Mouse (Mus musculus): ENCODE data around the gene 1700018B08Rik. TPM values are rescaled to one million over a fixed set of nuclear protein-coding genes. Genes with fewer than 3 reads are reported as not detected.

Gene 1700018B08Rik
- total RNA-seq, 2 experiments from 2014 or later = not detected

- DNase-seq (ENCODE audit: low spot score in 2 of 2) = peak; percentile 61 to 85
Measured at GRCm38 (mm10) chr8:121513429-121513828, 30.7 kb downstream of the 1700018B08Rik start.

DNA sequence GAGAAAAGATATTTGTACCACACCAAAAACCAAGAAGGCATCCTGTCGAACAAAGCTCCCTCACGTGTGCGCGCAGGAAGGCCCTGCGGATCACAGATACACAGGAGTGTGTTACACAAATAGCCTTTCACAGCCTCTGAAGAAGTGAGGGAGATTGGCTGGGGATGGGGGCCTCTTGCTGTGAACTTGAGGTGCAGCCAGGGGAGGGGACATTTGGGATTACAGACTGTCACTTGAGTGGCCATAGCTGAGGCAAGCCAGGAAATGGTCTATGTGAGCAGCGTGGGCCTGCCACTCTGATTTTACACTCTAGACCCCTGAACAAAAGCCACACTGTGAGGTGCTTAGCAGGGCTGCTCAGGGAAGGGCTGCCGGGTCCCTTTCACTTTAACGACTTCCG is 32.4 kb downstream of the 1700018B08Rik start:
- no peak for DNase-seq (ENCODE audit: low spot score in 2 of 2)

DNA sequence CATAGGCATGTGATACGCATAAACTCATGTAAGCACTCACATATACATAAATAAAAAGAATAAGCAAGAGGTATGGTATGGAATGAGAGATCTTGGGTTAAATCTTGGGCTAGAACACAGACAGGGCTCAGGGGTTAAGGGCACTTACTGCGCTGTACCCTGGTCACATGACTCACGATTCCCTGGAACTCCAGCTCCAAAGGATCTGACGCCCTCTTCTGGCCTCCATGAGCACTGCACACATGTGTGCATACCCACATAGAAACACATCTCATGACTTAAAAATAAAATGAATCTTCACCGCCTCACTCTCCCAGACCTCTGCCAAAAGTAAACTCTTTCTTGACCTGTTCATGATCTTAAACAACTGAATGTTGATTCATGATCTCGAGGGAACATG is 46.5 kb downstream of the 1700018B08Rik start:
- DNase-seq (ENCODE audit: low spot score in 2 of 2) = no peak

- DNase-seq (ENCODE audit: low spot score in 2 of 2) = no peak
Measured at GRCm38 (mm10) chr8:121491633-121492032, 52.5 kb downstream of the 1700018B08Rik start.

GRCm38 (mm10) chr8:121484072-121484782 is 59.9 kb downstream of the 1700018B08Rik start:
- no peak for DNase-seq (ENCODE audit: low spot score in 2 of 2)

Other genes starting within 250 kb of the 1700018B08Rik start
- 100 to 1,000 TPM; 114 to 119 TPM for gene Fbxo31, start 34.5 kb upstream of the 1700018B08Rik start, total RNA-seq (2021)
- 100 to 1,000 TPM; 166 to 181 TPM for gene Map1lc3b, start 46.0 kb upstream of the 1700018B08Rik start, total RNA-seq (2021)
- 10 to 100 TPM; 88.8 to 90.1 TPM for gene Zcchc14, start 108.6 kb upstream of the 1700018B08Rik start, total RNA-seq (2021)
- 100 to 1,000 TPM; 344 to 371 TPM for gene Jph3, start 185.3 kb upstream of the 1700018B08Rik start, total RNA-seq (2021)

Data from layer of hippocampus, adult 18-20 months (tissue).